Mouse (Mus musculus): ENCODE measurements around the gene Arpc2. TPM values are rescaled to one million over a fixed set of nuclear protein-coding genes. Genes with fewer than 3 reads are reported as not detected.

Gene Arpc2
- total RNA-seq, 2 experiments from 2014 or later: 573 to 584 TPM

Other genes with a start within 250 kb of the Arpc2 start
- 10.9 and 29.0 TPM in 2 replicates for gene Tns1, start 111.6 kb upstream of the Arpc2 start, total RNA-seq (2014; fragmentation: Nextera tagmentation)
- 3.0 and 4.7 TPM in 2 replicates for gene Tns1, start 111.6 kb upstream of the Arpc2 start, total RNA-seq (2017)
- 1.4 and 2.0 TPM in 2 replicates for gene Rufy4, start 110.5 kb upstream of the Arpc2 start, total RNA-seq (2014; fragmentation: Nextera tagmentation)
- 0.30 TPM in 1 of 2 replicates, not detected in the other for gene Rufy4, start 110.5 kb upstream of the Arpc2 start, total RNA-seq (2017)
- 7.9 and 8.7 TPM in 2 replicates for gene Cxcr2, start 82.1 kb upstream of the Arpc2 start, total RNA-seq (2014; fragmentation: Nextera tagmentation)
- 9.4 and 10.3 TPM in 2 replicates for gene Cxcr2, start 82.1 kb upstream of the Arpc2 start, total RNA-seq (2017)
- gene Cxcr1, start 41.5 kb upstream of the Arpc2 start, total RNA-seq (2014; fragmentation: Nextera tagmentation): not detected in 2 replicates
- gene Cxcr1, start 41.5 kb upstream of the Arpc2 start, total RNA-seq (2017): not detected in 2 replicates
- not detected in 2 replicates for gene Gpbar1, start 42.5 kb downstream of the Arpc2 start, total RNA-seq (2014; fragmentation: Nextera tagmentation)
- gene Gpbar1, start 42.5 kb downstream of the Arpc2 start, total RNA-seq (2017): not detected in 2 replicates
- 100 and 106 TPM in 2 replicates for gene Aamp, start 48.7 kb downstream of the Arpc2 start, total RNA-seq (2014; fragmentation: Nextera tagmentation)
- gene Aamp, start 48.7 kb downstream of the Arpc2 start, total RNA-seq (2017): 98.8 and 140 TPM in 2 replicates
- 28.7 and 49.8 TPM in 2 replicates for gene Pnkd, start 48.8 kb downstream of the Arpc2 start, total RNA-seq (2014; fragmentation: Nextera tagmentation)
- gene Pnkd, start 48.8 kb downstream of the Arpc2 start, total RNA-seq (2017): 9.0 and 14.1 TPM in 2 replicates
- gene Tmbim1, start 69.5 kb downstream of the Arpc2 start, total RNA-seq (2014; fragmentation: Nextera tagmentation): 21.9 and 24.6 TPM in 2 replicates
- gene Tmbim1, start 69.5 kb downstream of the Arpc2 start, total RNA-seq (2017): 13.8 and 15.0 TPM in 2 replicates
- 1.9 TPM in 1 of 2 replicates, not detected in the other for gene Catip, start 126.0 kb downstream of the Arpc2 start, total RNA-seq (2014; fragmentation: Nextera tagmentation)
- gene Catip, start 126.0 kb downstream of the Arpc2 start, total RNA-seq (2017): not detected in 2 replicates
- gene Slc11a1, start 139.1 kb downstream of the Arpc2 start, total RNA-seq (2014; fragmentation: Nextera tagmentation): 0.38 and 0.49 TPM in 2 replicates
- 0.26 and 0.69 TPM in 2 replicates for gene Slc11a1, start 139.1 kb downstream of the Arpc2 start, total RNA-seq (2017)
- 81.8 and 98.1 TPM in 2 replicates for gene Ctdsp1, start 155.4 kb downstream of the Arpc2 start, total RNA-seq (2014; fragmentation: Nextera tagmentation)
- gene Ctdsp1, start 155.4 kb downstream of the Arpc2 start, total RNA-seq (2017): 27.7 and 33.9 TPM in 2 replicates
- 0.09 TPM in 1 of 2 replicates, not detected in the other for gene Vil1, start 173.3 kb downstream of the Arpc2 start, total RNA-seq (2014; fragmentation: Nextera tagmentation)
- not detected in 2 replicates for gene Vil1, start 173.3 kb downstream of the Arpc2 start, total RNA-seq (2017)